Mouse (Mus musculus) B cell, adult 2 months (primary cell): Measurements from ENCODE around the gene Apc2.

Experiments
- DNase-seq, 2 experiments: peaks; one replicate each; pipeline ENCODE4 v3.0.0; 2022

Apc2 gene

GRCm38 (mm10) chr10:80321670-80322581, 26.1 kb downstream of the Apc2 start:
- no peak for DNase-seq

- peak; percentile 40 to 46 for DNase-seq
Measured at GRCm38 (mm10) chr10:80322811-80323211, 27.0 kb downstream of the Apc2 start.

- DNase-seq, result peak; percentile 82
Measured at GRCm38 (mm10) chr10:80323261-80324119, 27.7 kb downstream of the Apc2 start.

- DNase-seq, result no peak
Measured at GRCm38 (mm10) chr10:80324120-80325037, 28.6 kb downstream of the Apc2 start.

- DNase-seq, result no peak
Measured at GRCm38 (mm10) chr10:80325045-80325444, 29.3 kb downstream of the Apc2 start.

GRCm38 (mm10) chr10:80329273-80330081, 33.7 kb downstream of the Apc2 start, which contains the start of the genes Pcsk4 and Reep6:
Gene Pcsk4, minus strand, starts transcription at chr10:80329498.
Gene Reep6, plus strand, starts transcription at chr10:80329953.
- peak; percentile 97 to 98 for DNase-seq

- no peak for DNase-seq
Measured at GRCm38 (mm10) chr10:80330084-80330483, 34.3 kb downstream of the Apc2 start.

GRCm38 (mm10) chr10:80330888-80331287, 35.1 kb downstream of the Apc2 start:
- DNase-seq, result no peak

- DNase-seq, result no peak
Measured at GRCm38 (mm10) chr10:80331636-80332524, 36.1 kb downstream of the Apc2 start.

- no peak for DNase-seq
Measured at GRCm38 (mm10) chr10:80332525-80332989, 36.8 kb downstream of the Apc2 start.

- DNase-seq, result no peak
Measured at GRCm38 (mm10) chr10:80336263-80336662, 40.5 kb downstream of the Apc2 start.

- DNase-seq, result peak; percentile 92 to 93
Measured at GRCm38 (mm10) chr10:80339941-80340750, 44.4 kb downstream of the Apc2 start.

- DNase-seq, result no peak
Measured at GRCm38 (mm10) chr10:80341026-80341425, 45.2 kb downstream of the Apc2 start.

- peak; percentile 49 to 55 for DNase-seq
Measured at GRCm38 (mm10) chr10:80341491-80342304, 45.9 kb downstream of the Apc2 start.

GRCm38 (mm10) chr10:80342305-80342748, 46.5 kb downstream of the Apc2 start:
- DNase-seq, result no peak

- DNase-seq, result peak; percentile 74 to 76
Measured at GRCm38 (mm10) chr10:80342749-80343424, 47.1 kb downstream of the Apc2 start.

GRCm38 (mm10) chr10:80343425-80343895, 47.7 kb downstream of the Apc2 start:
- DNase-seq, result no peak
